Mouse (Mus musculus): ENCODE results near the gene Foxd2. TPM values are rescaled to one million over a fixed set of nuclear protein-coding genes. Genes with fewer than 3 reads are reported as not detected.

Gene Foxd2
- total RNA-seq, 2 experiments from 2014 or later = 2.3 to 3.0 TPM

- DNase-seq (ENCODE audit: low spot score in 2 of 2) = peak; percentile 54 to 58
Observed at GRCm38 (mm10) chr4:114913594-114913962, 4.9 kb upstream of the Foxd2 start.

GRCm38 (mm10) chr4:114912705-114913593 lies 4.3 kb upstream of the Foxd2 start:
- DNase-seq (ENCODE audit: low spot score in 2 of 2) = no peak

- DNase-seq (ENCODE audit: low spot score in 2 of 2) = peak in 1 of 2 experiments; percentile 49
Observed at GRCm38 (mm10) chr4:114909602-114910484, 1.2 kb upstream of the Foxd2 start.

GRCm38 (mm10) chr4:114907951-114908828 lies 483 bp downstream of the Foxd2 start:
- peak; percentile 34 to 49 for DNase-seq (ENCODE audit: low spot score in 2 of 2)

- DNase-seq (ENCODE audit: low spot score in 2 of 2) = peak; percentile 33 to 39
Observed at GRCm38 (mm10) chr4:114907056-114907917, 1.4 kb downstream of the Foxd2 start.

GRCm38 (mm10) chr4:114905969-114906680 lies 2.5 kb downstream of the Foxd2 start:
- no peak for DNase-seq (ENCODE audit: low spot score in 2 of 2)

- no peak for DNase-seq (ENCODE audit: low spot score in 2 of 2)
Observed at GRCm38 (mm10) chr4:114905501-114905900, 3.2 kb downstream of the Foxd2 start.

GRCm38 (mm10) chr4:114903422-114903782 lies 5.3 kb downstream of the Foxd2 start:
- DNase-seq (ENCODE audit: low spot score in 2 of 2) = no peak

- DNase-seq (ENCODE audit: low spot score in 2 of 2) = no peak
Observed at GRCm38 (mm10) chr4:114902641-114903421, 5.8 kb downstream of the Foxd2 start.

GRCm38 (mm10) chr4:114901643-114902351 lies 6.9 kb downstream of the Foxd2 start:
- DNase-seq (ENCODE audit: low spot score in 2 of 2) = peak in 1 of 2 experiments; percentile 18

- no peak for DNase-seq (ENCODE audit: low spot score in 2 of 2)
Observed at GRCm38 (mm10) chr4:114900866-114901642, 7.6 kb downstream of the Foxd2 start.

- DNase-seq (ENCODE audit: low spot score in 2 of 2) = no peak
Observed at GRCm38 (mm10) chr4:114899885-114900284, 8.8 kb downstream of the Foxd2 start.

- DNase-seq (ENCODE audit: low spot score in 2 of 2) = peak; percentile 40 to 51
Observed at GRCm38 (mm10) chr4:114897853-114898252, 10.8 kb downstream of the Foxd2 start.

- no peak for DNase-seq (ENCODE audit: low spot score in 2 of 2)
Observed at GRCm38 (mm10) chr4:114882232-114882631, 26.4 kb downstream of the Foxd2 start.

- no peak for DNase-seq (ENCODE audit: low spot score in 2 of 2)
Observed at GRCm38 (mm10) chr4:114876441-114876972, 32.2 kb downstream of the Foxd2 start.

- no peak for DNase-seq (ENCODE audit: low spot score in 2 of 2)
Observed at GRCm38 (mm10) chr4:114869765-114870490, 38.7 kb downstream of the Foxd2 start.

All from adrenal gland, adult 18-20 months (tissue).